Mouse (Mus musculus): ENCODE measurements around the gene Smim27.

- TF ChIP-seq POLR2A (IDR thresholded peaks at IDR 0.05; ENCODE audit: extremely low read depth, insufficient read depth, low read length) (no peak), CTCF (IDR thresholded peaks at IDR 0.05; ENCODE audit: extremely low read depth, insufficient read depth, low read length) (no peak)
Observed at GRCm38 (mm10) chr4:40289046-40289445, 19.7 kb downstream of the Smim27 start.

Measured in cortical plate, adult 2 months (tissue).